Mouse (Mus musculus) stomach, postnatal 0 days (tissue): ENCODE data around the gene Ear6. TPM values are rescaled to one million over a fixed set of nuclear protein-coding genes. Genes with fewer than 3 reads are reported as not detected.
A peak's percentile ranks its signal among the peaks of the same experiment; 100 is the strongest.

Experiments used
- ATAC-seq: fragments of 200-750 bp; cut with Nextera tagmentation; 2 replicates; pipeline ENCODE4 v1.8.0; 2017; ENCODE audit not compliant: low FRiP score, low TSS enrichment
- DNase-seq: peaks from one replicate; pipeline ENCODE4 v3.0.0-alpha.2; 2016; ENCODE audit warnings: low spot score
- H3K27ac ChIP-seq: fragments of 300-500 bp; sonication (generic); replicated peaks from 2 replicates; pipeline ENCODE4 v1.5.1; 2014; ENCODE audit warnings: mild to moderate bottlenecking, control low read depth
- H3K27me3 ChIP-seq: fragments of 300-500 bp; sonication (generic); 2 replicates; pipeline ENCODE4 v1.6.1; 2014; ENCODE audit warnings: low read length; ENCODE audit not compliant: control insufficient read depth, insufficient read depth
- H3K36me3 ChIP-seq: fragments of 300-500 bp; sonication (generic); 2 replicates; pipeline ENCODE4 v1.6.1; 2014; ENCODE audit warnings: low read length, mixed read lengths; ENCODE audit not compliant: control insufficient read depth, insufficient read depth
- H3K4me1 ChIP-seq: fragments of 300-500 bp; sonication (generic); replicated peaks from 2 replicates; pipeline ENCODE4 v1.6.1; 2014; ENCODE audit warnings: antibody characterized with exemption; ENCODE audit not compliant: control insufficient read depth, insufficient read depth
- H3K4me2 ChIP-seq: fragments of 300-500 bp; sonication (generic); replicated peaks from 2 replicates; pipeline ENCODE4 v1.6.1; 2014; ENCODE audit warnings: low read depth, mild to moderate bottlenecking, control low read depth, moderate library complexity
- H3K4me3 ChIP-seq: fragments of 300-500 bp; sonication (generic); 2 replicates; pipeline ENCODE4 v1.5.1; 2014; ENCODE audit warnings: low read depth, low read length, control low read depth
- H3K9ac ChIP-seq: fragments of 300-500 bp; sonication (generic); 2 replicates; pipeline ENCODE4 v1.6.1; 2014; ENCODE audit warnings: mild to moderate bottlenecking, low read length, control low read depth, mixed read lengths
- H3K9me3 ChIP-seq: fragments of 300-500 bp; sonication (generic); 2 replicates; pipeline ENCODE4 v1.6.1; 2016; ENCODE audit warnings: low read length; ENCODE audit not compliant: control insufficient read depth
- CTCF ChIP-seq: IDR thresholded peaks from 2 replicates; pipeline ENCODE4 v1.5.1; 2016; ENCODE audit warnings: antibody characterized with exemption, low read depth, mild to moderate bottlenecking, moderate library complexity
- EP300 ChIP-seq: optimal IDR thresholded peaks from 2 replicates; pipeline ENCODE3; 2016; ENCODE audit warnings: antibody characterized with exemption
- WGBS: fragments of 180-500 bp; shearing (Covaris S2); extraction: QIAGEN DNeasy Blood & Tissue Kit; methylation state at CpG from one replicate; pipeline ENCODE4 v1.1.7; 2014; 5-methylcytosine and 5-hydroxymethylcytosine counted together
- polyA plus RNA-seq: library from polyadenylated mRNA; unstranded; fragments of >200 nt; fragmentation: Nextera tagmentation; extraction: Ambion mirVana; gene quantifications from 2 replicates; pipeline ENCODE4 v1.2.1, GENCODE M21; 2015

Gene Ear6
- polyA plus RNA-seq, 1 experiment from 2014 or later, result not detected

- ATAC-seq (no peak), DNase-seq (no peak)
- TF ChIP-seq CTCF (no peak), EP300 (no peak)
- Histone ChIP-seq H3K4me3 (no peak overlapping the region), H3K9me3 (no peaks in the 10 kb centered on the region), H3K36me3 (peaks cover 14% of the 10 kb centered on the region), H3K4me1 (no peaks in the 10 kb centered on the region), H3K27me3 (no peaks in the 10 kb centered on the region), H3K27ac (no peak overlapping the region), H3K9ac (no peak overlapping the region), H3K4me2 (no peak overlapping the region; the same call in 1 of the 2 replicates)
- WGBS, result 61% methylated on average over 6 of the region's 6 CpGs
Measured at GRCm38 (mm10) chr14:51886051-51886450, 32.6 kb downstream of the Ear6 start.

GRCm38 (mm10) chr14:51889833-51890232 is 36.3 kb downstream of the Ear6 start:
- Histone ChIP-seq H3K9me3 (no peaks in the 10 kb centered on the region), H3K4me3 (no peak overlapping the region), H3K9ac (no peak overlapping the region), H3K36me3 (peaks cover 22% of the 10 kb centered on the region), H3K4me2 (no peak overlapping the region), H3K27me3 (no peaks in the 10 kb centered on the region), H3K4me1 (no peaks in the 10 kb centered on the region), H3K27ac (no peak overlapping the region)
- 93% methylated on average over 6 of the region's 6 CpGs for WGBS
- TF ChIP-seq EP300 (no peak), CTCF (no peak)
- DNase-seq (no peak), ATAC-seq (no peak)

GRCm38 (mm10) chr14:51892191-51892939 is 38.9 kb downstream of the Ear6 start, which contains the start of gene Slc39a2:
Gene Slc39a2 (plus strand): TSS chr14:51892889.
- 0 out of 2 replicates have a peak within 1 kb of the TSS, but pooled peaks have one; percentile 30 for H3K27ac ChIP-seq
- H3K27me3 ChIP-seq, result no peaks in the 10 kb centered on the region
- no peak within 1 kb of the TSS for H3K4me2 ChIP-seq
- 0 out of 2 replicates have a peak within 1 kb of the TSS, but pooled peaks have one; percentile 4 for H3K9ac ChIP-seq
- no peaks in the 10 kb centered on the region for H3K9me3 ChIP-seq
- no peaks in the 10 kb centered on the region for H3K4me1 ChIP-seq
- H3K4me3 ChIP-seq, result no peak within 1 kb of the TSS
- H3K36me3 ChIP-seq, result peaks cover 22% of the 10 kb centered on the region
- no peak for ATAC-seq
- TF ChIP-seq CTCF (no peak), EP300 (no peak)
- WGBS, result 86% methylated on average over 9 of the region's 9 CpGs
- no peak for DNase-seq

- H3K36me3 ChIP-seq, result peaks cover 22% of the 10 kb centered on the region
- ATAC-seq (peak; percentile 82), DNase-seq (peak; percentile 55)
- H3K9me3 ChIP-seq, result no peaks in the 10 kb centered on the region
- TF ChIP-seq CTCF (no peak), EP300 (no peak)
- 0 out of 2 replicates have a peak overlapping the region, but pooled peaks have one; percentile 30 for H3K27ac ChIP-seq
- 29% methylated on average over 10 of the region's 10 CpGs for WGBS
- H3K27me3 ChIP-seq, result no peaks in the 10 kb centered on the region
- H3K4me3 ChIP-seq, result no peak overlapping the region
- H3K4me1 ChIP-seq, result no peaks in the 10 kb centered on the region
- no peak overlapping the region for H3K4me2 ChIP-seq
- 0 out of 2 replicates have a peak overlapping the region, but pooled peaks have one; percentile 4 for H3K9ac ChIP-seq
Measured at GRCm38 (mm10) chr14:51893094-51893794, 39.7 kb downstream of the Ear6 start.

- ATAC-seq, result no peak
Measured at GRCm38 (mm10) chr14:51893809-51894208, 40.3 kb downstream of the Ear6 start.

GRCm38 (mm10) chr14:51895071-51895470 is 41.6 kb downstream of the Ear6 start:
- Histone ChIP-seq H3K4me2 (no peak overlapping the region), H3K9me3 (no peaks in the 10 kb centered on the region), H3K4me1 (no peaks in the 10 kb centered on the region), H3K27ac (no peak overlapping the region), H3K4me3 (no peak overlapping the region), H3K36me3 (peaks cover 13% of the 10 kb centered on the region), H3K27me3 (no peaks in the 10 kb centered on the region), H3K9ac (no peak overlapping the region)
- WGBS, result 81% methylated on average over 14 of the region's 14 CpGs
- DNase-seq (no peak), ATAC-seq (no peak)
- no peak for TF ChIP-seq EP300
- no peak for TF ChIP-seq CTCF

More at GRCm38 (mm10) chr14:51893809-51894208, 40.3 kb downstream of the Ear6 start:
- H3K9me3 ChIP-seq, result no peaks in the 10 kb centered on the region
- H3K27ac ChIP-seq, result no peak overlapping the region
- WGBS, result 60% methylated on average over 3 of the region's 3 CpGs
- no peak overlapping the region for H3K4me2 ChIP-seq
- H3K9ac ChIP-seq, result no peak overlapping the region
- no peak overlapping the region for H3K4me3 ChIP-seq
- H3K36me3 ChIP-seq, result peaks cover 22% of the 10 kb centered on the region
- H3K4me1 ChIP-seq, result no peaks in the 10 kb centered on the region
- no peak for TF ChIP-seq EP300
- no peak for TF ChIP-seq CTCF
- no peak for DNase-seq
- no peaks in the 10 kb centered on the region for H3K27me3 ChIP-seq
